Mouse (Mus musculus) telencephalon, adult 2 months (tissue): ENCODE measurements around the gene BC055324.
"Not testable (repeated sequence)": the region's sequence is repeated elsewhere in the genome, so short reads cannot be mapped to it uniquely, and the experiment has no call there.

Experiments used
- DNase-seq: peaks from one replicate; pipeline ENCODE4 v3.0.0-alpha.2; 2011; ENCODE audit warnings: low read depth, low spot score

Gene BC055324

DNA sequence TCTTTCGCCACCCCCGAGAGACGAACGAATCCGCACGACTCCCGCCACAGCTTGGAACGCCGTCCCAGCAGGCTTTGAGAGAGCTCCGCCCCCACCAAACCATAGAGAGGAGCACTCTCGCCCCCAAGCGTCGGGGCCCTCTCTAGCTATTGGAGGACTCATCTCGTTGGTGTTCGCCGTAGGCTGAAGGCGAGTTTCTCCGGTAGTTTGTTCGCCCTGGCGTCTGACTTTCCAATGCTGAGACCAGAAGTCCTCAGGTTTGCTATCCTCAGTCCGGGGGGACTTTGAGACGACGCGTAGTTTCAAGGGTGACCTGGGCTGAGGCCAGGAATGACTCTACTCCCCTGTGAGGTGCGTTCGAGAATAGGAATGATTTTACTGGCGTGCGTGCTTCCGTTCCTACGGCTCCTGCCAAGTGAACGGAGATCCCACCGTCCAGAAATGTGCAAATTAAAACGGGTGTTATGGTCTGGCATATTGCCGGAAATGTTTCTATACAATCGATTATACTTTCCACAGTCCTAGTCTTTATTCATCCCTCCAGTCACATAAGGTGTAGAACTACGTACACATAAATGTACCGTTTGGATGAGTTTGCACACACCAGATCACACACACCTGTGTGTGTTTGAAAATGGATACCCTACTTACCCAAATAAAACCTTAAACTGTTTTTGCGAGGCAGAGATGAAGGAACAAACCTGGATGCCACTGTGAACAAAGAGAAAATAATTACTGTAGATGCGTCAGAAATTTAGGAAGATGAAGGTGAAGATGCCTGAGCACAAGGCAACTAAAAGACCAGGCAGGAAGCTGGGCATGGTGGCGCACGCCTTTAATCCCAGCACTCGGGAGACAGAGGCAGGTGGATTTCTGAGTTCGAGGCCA lies at the start of gene BC055324, which contains the start of gene Mettl18:
TSS of gene BC055324 (minus strand) at position 76 of the 888 bp plus-strand sequence.
TSS of gene Mettl18 (plus strand) at position 169 of the 888 bp plus-strand sequence.
- DNase-seq: peak; percentile 94

DNA sequence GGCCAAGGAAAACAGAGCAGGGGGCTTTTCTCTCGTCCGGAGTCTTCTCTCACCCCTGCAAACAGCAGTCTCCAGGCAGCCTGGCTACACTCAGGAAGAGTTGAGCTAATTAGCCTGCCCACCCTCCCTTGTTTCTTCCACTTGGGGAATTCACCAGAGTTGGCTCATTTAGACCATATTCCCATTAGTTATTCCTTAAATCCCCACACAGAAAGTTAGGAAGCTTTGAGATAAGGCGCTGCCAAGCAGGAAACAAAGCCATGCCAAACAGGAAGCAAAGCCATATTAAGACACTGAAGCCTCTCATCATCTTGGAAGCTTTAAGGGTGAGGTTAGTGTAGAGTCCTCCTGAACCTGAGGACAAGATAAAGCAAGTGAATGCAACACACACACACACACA lies 49.0 kb upstream of the BC055324 start:
- no peak for DNase-seq

DNA sequence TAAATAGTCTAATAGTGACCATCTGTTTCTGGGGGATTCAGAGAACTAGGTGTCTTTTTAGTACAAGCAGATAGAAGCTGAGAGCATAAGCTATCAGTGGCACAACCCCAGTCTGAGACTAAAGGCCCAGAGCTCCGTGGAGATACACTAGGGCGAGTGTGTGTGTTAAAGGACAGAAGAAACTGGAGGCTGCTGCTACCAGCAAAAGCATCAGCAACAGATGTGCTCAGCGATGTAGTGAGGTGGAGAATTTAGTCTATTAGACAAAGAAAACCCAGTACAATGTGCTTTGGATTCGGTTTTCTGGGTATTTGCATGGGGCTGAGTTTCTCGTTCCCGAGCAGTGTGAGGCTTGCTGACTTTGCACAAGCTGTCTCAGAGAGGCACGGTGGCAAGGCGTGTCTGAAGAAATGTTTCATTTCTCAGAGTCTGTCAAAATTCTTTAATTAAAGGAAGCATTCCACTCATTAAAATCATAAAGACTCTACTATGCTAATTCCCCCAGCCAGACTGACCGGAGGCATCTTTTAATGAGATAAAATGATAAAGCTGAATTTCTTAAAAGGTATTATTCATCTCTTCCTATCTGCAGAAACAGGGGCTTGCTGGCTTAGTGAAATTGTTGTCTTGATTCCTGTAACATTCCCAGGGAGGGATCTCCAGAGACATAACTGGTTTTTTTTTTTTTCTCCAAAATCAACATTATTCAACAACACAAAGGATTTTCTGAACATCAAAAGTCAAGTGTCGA lies 46.0 kb upstream of the BC055324 start:
- DNase-seq: no peak

DNA sequence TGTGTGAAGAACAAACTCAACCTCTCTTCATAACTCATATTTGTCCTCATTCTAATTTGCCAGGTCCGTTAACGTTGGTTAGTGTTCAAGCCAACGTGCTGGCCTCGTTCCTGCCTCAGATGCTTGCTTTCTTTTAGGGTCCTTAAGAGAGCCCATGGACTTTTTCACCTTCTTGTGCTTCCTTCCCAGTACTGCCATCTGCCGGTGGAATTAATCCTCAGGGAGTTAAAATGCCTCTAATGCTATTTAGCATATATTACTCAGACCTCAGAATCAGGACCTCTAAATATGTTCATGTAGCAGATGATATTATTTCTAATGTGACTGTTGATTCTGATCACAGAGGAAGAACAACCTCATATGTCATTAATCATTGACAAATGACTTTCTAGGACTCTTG lies 32.8 kb upstream of the BC055324 start:
- DNase-seq: no peak

DNA sequence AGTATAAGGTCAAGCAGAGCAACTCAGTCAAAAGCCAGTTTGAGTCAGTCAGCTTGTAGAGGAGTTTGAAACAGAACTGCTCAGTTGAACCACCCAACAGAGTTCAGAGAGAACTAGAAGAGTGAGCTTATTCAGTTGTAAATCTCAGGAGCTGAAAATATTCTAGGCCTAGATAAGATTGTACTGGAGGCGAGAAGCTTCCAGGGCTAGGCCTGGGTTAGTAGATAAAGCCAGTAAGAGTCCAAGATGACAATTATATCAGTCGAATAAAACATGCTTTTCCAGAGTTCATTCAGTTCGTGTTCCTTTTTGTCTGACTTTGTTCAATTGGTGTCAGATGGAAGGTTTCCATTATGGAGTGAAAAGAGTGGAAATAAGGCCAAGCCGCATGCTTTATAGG lies 31.1 kb upstream of the BC055324 start:
- no peak for DNase-seq

DNA sequence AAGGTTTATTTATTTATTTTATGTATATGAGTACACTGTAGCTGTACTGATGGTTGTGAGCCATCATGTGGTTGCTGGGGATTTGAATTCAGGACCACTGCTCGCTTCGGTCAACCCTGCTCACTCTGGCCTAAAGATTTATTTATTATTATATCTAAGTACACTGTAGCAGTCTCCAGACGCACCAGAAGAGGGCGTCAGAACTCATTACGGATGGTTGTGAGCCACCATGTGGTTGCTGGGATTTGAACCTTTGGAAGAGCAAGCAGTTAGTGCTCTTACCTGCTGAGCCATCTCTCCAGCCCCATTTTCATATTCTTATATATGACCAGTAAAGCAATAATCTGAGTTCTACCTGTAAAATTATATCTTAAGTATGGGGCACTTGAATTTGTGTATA lies 27.5 kb upstream of the BC055324 start:
- not testable (repeated sequence) for DNase-seq

DNA sequence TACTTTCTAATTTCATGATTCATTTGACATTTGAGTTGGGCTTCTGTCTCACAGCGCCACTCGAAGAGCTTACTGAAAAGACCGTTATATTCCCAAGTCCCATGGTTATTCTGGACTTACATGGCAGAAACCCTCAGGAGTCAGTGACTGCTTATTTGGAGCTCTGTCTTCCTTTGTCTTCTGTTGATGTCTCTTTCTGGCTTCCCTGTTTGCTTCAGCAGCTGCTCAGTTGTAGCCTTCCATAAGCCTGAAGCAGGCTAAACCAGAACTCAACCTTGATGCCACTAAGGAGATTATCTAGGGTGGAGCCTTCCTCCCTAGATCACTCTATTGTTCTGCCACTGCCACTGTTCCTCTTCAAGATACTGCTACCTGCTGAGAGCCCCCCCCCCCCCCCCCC lies 26.1 kb upstream of the BC055324 start:
- not testable (repeated sequence) for DNase-seq

DNA sequence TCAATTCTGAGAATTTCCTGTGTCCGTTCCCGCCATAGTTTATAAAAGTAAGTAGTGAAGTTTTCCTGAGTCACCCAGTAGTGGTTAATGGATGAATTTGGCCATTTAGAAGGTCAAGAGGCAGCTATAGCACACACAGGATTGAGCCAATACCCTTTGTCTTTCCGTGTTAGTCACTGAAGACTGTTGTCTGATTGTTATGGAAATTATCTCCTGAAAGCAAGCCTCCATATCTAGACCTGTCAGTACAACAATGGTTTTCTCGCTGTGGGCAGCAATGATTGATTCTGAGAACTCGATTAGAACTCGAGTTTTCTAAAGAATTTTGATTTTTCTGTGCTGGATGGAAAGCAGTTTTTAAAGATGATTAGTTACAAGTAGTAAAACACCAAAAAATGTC lies 25.2 kb upstream of the BC055324 start:
- no peak for DNase-seq

DNA sequence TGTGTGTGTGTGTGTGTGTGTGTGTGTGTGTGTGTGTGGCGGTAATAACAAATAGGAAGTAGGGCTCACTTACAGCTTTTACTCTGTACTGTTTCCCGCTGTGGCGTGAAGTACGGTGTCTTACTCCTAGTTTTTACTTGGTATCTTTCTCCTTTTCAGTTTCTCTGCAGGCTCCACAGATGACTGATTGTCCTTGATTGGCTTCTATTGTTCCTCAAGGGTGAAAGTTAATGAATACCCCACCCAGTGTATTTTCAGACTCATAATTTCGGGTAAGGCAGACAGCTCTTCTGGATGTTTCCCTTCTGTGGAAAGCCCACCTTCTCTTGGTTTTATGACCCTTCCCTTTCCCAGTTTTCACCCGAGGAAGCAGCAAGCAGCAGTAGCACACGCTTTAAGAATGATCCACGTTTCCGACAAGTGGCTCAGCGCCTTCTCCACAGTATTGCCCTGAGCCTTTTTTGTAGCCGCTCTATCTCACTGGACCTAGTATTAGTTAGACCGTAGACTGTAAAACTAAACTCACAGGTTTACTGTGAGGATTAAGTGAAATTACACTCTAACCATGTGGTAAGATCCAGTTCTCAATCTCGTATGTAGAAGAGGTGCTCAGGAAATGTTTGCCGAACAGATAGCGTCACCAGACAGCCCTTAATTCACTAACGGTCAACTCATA lies 23.8 kb upstream of the BC055324 start:
- no peak for DNase-seq

DNA sequence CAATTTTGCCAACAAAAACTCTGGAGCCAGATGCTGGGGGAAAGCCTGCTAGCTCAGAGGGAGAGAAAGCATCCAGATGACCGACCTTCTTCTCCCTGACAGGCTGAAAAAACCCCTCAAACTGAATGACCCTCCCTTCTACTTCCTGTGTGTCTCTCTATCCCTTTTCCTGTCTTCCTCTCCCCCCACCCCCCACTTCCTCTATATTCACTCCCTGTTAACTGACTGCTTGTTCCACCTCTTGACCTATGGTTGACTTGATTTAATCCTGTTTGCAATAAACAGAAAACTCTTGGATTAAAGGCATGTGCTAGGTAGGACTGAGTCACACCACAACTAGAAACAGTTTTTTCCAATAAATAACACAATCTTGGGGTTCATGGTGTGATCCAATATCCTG lies 20.0 kb upstream of the BC055324 start:
- DNase-seq: no peak

DNA sequence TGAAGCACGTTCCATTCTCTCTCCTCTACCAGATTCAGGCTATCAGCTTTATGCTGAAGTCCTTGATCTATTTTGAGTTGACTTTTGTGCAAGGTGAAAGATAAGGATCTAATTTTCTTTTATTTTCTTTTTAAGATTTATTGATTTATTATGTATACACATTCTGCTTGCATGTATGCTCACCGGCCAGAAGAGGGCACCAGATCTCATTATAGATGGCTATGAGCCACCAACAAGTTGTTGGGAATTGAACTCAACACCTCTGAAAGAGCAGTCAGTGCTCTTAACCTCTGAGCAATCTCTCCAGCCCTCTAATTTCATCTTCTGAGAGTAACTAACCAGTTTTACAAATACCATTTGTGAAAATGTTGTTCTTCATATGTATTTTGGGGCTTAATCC lies 14.6 kb upstream of the BC055324 start:
- DNase-seq: peak; percentile 2

DNA sequence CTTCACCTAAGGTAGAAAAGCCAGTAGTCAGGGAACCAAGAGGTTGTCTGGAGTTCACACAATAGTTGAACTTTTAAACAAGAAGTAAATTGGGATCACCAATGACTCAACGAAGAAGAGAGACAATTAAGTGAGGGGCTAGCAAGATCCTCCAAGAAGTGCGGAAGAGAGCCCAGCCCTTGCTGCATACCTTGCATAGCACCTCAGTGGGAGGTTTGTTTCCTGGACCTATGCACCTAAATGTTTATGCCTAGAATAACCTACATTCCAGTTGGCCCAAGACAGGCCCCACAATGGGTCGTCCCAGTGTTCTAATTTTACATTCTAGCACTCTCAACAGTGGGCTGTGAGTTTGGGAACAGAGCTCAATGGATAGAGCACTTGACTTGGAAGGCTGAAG lies 9.7 kb upstream of the BC055324 start:
- no peak for DNase-seq

DNA sequence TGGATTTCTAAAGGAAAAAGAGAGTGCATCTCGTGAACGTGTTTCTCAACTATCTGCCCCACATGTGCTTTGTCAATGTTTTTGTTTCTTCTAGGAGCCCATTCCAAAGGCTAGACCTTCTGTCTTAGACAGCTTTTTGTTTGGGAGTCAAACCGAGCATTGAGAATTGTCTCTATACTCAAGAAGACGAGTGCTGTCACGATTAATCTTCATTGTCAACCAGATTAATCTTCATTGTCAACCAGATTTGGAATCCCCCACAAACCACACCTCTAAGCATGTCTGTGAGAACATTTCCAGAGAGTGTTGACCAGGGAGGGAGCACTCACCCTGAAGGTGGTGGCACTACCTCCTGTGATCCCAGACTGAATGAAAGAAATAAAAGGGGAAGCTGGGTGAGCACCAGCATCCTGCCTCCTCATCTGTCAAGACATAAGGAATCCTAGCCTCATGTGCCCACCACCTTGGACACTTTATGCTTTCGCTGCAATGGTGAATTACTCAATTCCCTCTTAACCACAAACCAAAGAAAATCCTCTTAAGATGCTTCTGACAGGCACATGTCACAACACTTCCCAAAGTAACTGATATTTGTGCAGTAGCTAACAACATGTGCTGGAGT lies 7.3 kb upstream of the BC055324 start:
- DNase-seq: no peak

DNA sequence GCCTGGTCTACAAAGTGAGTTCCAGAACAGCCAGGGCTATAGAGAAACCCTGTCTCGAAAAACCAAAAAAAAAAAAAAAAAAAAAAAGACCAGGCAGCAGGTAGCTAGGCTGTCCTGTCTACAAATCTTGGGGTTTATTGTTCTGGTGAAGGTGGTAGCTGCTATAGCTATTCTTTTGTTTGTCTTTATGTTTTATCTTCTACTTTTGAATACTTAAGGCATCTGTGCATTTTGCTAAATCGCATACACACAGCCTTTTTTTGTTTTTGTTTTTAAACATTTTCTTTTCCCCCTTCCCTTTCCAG lies 965 bp upstream of the BC055324 start:
- no peak for DNase-seq

DNA sequence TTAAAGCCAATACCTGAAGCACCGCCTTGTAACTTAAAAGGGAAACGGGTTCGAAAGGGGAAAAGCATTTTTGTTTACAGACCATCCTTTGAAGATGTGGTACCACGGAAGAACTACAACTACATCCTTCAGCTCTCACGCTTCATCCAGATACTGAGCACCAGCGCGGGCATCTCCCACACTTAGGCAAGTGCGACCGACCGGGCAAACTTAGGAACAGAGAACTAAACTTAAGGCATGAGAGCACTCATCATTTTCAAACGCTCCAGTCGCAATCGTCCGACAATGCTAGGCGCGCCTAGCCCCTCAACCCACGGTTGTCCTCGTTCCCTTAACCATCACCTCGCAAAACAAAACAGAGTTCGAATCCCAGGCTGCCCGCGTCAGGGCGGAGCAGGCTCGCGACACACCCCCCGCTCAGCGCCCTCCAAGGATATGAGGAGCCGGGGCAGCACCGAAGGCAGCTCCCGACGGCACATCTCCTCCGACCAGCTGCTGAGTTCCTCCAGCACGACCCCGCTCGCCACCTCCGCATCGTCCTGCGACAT lies 349 bp downstream of the BC055324 start:
- DNase-seq: peak; percentile 0

DNA sequence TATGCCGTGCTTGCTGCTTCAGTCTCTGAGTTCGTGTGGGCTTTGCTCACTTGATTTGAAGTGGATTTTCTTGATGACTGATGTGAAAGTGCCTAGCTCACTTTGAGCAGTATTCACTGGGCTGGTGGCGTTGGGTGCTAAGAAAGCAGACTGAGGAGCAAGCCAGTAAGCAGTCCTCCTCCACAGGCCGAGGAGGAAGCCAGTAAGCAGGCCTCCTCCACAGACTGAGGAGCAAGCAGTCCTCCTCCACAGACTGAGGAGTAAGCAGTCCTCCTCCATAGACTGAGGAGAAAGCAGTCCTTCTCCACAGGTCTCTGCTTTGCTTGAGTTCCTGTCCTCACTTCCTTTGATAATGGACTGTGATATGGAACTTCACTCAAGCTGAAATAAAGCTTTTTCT lies 2.2 kb downstream of the BC055324 start:
- DNase-seq: no peak

DNA sequence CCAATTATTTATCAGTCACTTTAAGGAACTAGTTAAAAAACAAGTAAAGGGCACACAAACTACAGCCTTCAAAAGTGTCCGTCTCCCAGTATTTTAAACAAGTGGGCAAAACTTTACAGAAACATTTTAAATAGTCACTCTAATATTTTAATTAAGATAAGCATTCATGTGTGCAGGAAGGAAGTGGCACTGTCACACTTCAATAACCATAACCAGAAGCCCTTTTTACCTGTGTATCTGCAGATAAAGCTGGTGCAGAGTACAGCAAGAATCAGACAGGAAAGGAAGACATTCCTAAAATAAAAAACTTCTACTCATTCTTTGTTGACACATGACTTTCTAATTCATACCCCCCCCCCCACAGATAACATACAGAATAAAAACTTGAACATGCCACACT lies 18.1 kb downstream of the BC055324 start:
- DNase-seq: no peak

DNA sequence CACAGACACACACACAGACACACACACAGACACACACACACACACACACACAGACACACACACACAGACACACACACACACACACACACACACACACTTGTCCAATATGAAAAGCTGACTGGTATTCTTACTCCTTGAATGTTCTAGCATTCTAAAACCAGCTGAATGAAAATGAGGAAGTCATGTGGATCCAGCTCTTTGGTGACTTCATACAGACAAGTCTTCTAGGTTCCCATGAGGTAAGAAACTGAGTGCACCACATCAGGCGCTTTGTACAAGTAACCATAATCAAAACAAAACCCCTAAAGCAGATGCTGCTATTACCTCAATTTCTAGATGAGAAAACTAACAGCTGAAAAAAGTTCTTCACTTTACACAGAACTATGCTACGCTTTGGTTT lies 19.5 kb downstream of the BC055324 start:
- no peak for DNase-seq

DNA sequence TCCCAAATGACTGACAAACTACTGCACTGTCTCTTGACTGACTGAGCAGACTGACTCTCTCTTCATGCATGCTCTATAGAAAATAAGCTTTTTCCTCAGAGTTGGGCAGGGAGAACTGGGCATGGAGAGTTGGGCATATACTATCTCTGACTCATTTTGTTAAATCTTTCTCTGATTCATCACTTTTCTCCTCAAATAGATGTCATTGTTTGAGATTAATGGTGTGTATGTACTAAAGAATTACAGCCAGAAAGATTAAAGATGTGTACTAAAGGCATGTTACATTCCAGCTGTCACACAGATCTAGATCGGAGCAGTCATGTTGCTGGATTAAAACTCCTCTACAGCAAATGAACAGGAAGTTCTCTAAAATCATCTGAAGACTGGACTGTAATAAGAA lies 20.1 kb downstream of the BC055324 start:
- no peak for DNase-seq

DNA sequence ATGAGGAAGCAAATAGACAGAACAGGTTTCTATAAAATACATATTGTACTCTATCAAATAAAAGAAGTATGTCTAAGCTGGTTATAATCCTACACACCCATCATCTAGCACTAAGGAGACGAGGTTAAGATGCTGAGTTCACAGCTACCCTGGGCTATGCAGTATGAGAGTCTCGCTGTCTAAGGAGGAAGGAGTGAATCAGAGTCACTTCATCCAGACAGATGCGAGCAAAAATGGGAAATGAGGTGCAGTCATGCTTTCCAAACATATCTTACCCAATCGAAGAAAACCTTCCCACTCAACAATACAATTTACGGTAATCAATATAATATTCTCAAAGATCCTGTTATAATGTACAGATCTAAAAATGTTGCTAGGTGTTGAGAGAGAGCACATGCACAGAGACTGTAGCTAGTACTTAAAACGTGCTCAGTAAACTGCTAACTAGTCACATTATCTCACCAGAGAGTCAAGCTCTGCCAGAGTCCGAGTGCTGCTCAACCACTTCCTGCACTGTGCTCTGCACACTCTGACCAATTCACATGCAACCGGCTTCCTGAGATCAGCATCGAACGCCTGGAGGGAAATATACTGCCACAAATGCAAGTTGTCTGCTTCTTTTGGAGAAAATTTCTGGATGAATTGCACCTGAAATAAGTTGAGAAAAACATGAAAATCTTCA lies 30.4 kb downstream of the BC055324 start:
- DNase-seq: no peak

DNA sequence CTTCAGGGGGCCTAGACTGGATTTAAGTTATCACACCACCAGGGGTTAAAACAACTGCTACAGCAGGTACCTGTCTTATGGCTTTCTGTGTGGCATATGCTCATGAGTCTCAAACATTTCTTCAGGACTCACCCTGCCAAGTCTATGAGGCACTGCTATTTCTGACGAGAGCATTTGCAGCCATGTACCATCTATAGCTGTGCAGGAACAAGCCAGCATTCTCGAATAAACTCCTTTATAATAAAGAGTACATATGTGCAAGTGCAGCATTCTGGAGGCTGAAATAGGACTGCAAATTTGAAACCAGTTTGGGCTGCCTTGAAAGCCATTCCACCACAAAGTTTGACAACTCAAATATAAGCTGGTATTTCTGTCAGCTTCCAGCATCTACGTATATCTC lies 36.6 kb downstream of the BC055324 start:
- peak; percentile 45 for DNase-seq
